Mouse (Mus musculus): ENCODE measurements around the gene Bend4.
A peak's percentile ranks its signal among the peaks of the same experiment; 100 is the strongest.

Gene Bend4

DNA sequence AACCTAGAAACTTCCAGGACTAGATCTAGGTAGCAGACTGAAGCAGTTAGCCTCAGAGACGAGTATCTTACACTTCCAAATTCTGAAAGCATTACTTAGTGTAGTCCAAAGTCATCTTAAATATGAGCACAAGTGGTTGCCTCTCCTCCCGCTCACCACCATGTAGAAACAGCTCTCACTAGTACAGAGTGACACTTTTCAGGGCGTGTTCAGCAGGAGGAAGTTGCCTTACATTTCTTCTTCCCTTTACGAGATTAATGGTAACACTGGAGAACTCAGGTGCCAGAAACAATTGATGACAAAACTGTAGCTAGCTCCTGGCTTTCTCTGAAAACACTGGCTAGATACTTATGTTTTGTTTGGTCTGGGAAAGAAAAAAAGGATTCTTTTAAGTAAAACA is 8.7 kb downstream of the Bend4 start:
- peak; percentile 16 to 48 for DNase-seq (ENCODE audit: low spot score in 2 of 2)

DNA sequence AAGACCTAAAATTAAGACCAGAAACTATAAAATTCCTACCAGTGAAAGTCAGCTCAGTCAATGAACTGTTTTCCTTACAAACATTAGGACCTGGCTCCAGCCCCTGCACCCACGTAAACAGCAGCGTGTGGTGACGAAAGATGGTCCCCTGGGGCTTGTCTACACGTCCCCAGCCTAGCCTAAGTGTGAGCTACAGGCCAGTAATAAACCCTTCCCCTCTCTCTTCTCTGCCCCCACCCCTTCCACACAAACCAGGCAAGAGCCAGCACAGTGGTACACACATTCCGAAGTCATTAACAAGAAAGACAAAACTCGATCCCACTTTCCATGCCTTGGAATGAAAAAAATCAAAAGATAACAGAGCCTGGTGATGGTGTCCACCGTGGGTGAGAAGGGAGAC is 16.6 kb downstream of the Bend4 start:
- no peak for DNase-seq (ENCODE audit: low spot score in 2 of 2)

DNA sequence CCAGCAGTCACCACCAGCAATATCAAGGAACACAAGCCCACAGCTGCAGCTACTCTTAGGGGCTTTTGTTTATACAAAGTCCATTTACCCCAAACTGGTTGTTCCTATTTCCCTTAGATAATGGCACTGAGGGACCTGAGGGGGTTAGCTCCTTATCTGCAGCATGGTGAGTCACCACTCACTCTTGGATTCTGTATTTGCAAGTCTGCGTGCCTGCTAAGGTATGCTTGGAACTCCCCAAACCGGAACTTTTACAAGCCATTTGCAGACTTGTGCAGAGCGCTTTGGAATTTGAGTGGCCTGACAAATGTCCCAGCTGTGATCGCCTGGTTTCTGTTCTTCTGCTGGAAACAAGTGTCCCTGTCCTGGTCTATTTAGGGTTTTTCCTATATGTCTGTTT is 17.7 kb downstream of the Bend4 start:
- no peak for DNase-seq (ENCODE audit: low spot score in 2 of 2)

DNA sequence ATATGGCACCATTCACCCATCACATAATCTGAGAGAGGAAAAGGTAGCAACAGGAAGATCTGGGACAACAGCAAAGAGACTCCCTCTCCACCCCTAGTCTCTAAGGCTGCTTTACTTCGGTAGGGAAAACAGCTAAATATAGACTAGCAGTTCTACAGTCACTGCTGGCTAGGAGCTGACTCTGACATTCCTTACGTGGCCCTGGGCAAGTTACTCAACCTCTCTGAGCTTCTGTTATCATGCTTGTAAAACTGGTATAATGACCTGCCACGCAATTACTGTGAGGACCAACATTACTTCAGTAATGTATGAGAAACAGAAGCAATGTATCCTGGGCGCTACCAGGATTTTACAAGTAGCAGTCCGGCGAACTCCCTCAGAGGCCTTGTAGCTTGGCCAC is 19.7 kb downstream of the Bend4 start:
- DNase-seq (ENCODE audit: low spot score in 2 of 2), result no peak

DNA sequence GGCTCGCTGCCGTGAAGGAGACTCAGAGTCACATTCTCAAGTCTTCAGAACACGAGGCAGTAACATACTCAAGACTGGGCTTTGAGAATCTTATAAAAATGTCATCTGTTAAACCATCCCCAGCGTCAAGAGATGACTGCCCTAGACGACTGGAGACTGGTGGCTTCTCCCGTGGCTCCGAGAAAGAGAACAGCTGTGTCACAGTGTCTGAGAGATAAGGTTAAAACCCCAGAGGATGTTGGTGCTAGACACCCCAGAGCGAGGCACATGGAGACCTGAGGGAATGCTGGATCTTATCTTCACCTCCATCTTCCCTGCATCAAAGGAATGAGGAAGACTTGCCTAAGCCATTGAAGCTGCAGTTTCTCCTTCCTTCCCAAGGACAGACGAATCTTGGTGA is 23.2 kb downstream of the Bend4 start:
- DNase-seq (ENCODE audit: low spot score in 2 of 2), result no peak

DNA sequence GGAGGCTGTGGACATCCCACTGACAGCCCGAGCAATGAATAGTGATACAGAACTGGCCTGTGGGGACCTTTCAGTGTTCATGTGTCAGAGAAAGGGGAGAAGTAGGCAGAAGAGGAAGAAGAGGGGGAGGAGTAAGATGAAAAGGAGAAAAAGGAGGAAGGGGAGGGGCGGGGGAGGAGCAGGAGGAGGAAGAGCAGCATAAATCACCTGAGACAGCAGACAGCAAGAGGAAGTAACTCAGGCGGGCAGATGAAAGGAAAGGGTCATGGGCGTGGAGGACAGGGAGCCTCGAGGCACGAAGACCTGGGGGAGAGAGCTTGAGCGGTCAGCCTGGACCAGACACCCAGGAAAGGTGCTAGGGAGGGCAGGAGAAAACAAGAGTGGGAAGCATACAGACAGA is 23.7 kb downstream of the Bend4 start:
- no peak for DNase-seq (ENCODE audit: low spot score in 2 of 2)

DNA sequence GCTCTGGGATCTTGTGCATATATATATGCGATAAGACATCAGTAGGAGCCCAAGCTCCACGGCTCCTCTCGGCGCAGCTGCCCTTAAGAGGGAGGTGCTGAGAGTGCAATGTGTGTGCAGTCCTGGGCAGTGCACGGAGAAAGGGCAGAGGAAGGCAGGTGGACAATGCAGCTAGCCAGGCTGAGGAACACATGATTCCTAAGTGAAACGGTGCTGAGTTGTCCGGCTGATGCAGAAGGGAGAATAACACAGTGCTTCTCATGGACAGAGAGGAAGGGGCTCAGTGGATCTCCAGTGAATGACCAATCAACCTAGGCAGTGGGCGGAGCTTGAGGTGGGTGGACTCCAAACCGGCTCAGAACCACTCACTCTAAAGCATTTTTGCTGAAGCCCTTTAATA is 26.5 kb downstream of the Bend4 start:
- no peak for DNase-seq (ENCODE audit: low spot score in 2 of 2)

DNA sequence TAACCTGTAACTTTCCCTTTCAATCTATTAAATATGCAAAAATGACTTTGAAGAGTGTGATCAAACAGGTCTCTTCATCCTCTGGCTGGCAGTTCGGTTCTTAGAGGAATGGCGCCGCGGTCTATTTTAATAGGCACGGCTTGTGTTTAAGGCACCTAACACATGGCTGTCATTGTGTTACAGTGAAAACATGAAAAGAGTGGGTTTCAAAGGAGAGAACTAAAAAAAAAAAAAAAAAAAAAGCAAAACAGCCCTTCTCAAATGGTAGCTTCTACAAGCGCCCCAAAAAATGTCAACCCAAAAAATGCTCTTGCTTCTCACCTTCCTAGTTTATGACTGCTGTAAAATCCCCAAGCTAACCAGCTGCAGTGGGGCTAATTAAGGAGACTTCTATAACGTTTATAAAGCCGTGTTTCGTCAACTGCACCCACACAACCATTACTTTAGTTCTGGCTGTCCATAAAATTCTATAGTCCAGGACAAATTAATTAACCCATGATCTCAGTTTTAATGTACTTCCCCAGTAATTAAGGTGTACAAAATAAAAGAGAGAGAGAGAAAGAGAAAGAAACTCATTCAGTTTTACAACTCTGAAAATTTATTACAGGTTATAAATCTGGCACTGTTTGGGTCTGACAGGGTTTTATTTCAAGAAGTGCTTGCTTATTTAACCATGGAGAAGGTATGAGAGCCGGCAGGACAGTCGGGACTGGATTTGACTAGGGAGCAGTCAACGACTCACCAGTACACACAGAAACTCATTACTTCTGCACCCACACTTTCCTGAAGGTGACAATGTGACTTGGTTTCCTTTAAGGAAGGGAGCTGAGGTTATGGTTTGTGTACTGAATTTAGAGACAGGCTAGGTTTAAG is 27.3 kb downstream of the Bend4 start:
- no peak for DNase-seq (ENCODE audit: low spot score in 2 of 2)

DNA sequence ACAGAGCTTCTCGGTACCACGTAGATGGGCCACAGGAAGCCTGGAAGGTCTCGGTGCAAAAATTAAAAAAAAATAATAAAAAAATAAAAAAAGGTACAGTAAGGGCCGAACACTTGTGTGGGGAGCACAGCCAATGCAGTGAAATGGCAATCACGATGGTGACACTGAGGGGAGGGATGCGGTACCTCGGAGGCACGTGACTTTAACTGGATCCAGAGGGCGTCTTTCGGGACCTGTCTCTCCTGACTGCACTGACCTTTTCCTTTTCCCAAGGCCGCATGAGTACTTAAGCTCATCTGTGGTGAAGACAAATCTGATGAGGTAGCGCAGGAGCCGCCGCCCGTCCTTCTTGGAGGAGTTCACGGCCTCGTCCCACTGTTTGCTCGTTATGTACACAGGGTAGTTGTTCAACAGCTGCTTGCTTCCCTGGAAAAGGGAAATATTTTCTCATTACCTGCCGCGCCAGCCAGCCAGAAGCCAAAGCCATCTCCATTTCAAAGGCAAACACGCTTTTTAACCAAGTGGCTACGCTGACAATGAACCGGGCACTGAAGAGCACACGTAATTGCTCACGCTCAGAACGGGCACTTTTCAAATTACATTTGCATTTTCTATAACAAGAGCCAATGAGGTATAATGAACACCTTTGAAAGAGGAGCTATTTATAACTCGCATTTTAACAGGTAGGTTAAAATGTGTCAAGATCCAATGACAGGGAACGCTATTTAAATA is 28.1 kb downstream of the Bend4 start:
- DNase-seq (ENCODE audit: low spot score in 2 of 2), result no peak

DNA sequence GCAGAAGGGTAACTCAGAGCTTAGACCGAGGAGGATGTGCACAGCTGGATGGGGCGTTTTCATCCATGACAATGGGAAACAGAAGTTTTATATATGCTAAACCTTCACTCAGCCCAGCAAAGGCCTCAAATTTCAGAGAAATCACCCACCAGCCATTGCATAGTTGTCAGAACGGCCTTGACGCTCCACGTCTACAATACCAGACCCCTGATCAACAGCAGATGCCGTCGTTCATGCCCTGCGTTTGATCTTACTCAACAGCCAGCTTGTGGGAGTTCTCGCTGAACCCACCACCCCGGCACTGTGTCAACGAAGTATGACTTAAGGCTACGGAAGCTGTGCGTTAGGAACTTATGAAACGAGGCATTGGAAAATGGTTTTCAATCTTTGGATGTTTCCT is 30.9 kb downstream of the Bend4 start:
- DNase-seq (ENCODE audit: low spot score in 2 of 2), result no peak

DNA sequence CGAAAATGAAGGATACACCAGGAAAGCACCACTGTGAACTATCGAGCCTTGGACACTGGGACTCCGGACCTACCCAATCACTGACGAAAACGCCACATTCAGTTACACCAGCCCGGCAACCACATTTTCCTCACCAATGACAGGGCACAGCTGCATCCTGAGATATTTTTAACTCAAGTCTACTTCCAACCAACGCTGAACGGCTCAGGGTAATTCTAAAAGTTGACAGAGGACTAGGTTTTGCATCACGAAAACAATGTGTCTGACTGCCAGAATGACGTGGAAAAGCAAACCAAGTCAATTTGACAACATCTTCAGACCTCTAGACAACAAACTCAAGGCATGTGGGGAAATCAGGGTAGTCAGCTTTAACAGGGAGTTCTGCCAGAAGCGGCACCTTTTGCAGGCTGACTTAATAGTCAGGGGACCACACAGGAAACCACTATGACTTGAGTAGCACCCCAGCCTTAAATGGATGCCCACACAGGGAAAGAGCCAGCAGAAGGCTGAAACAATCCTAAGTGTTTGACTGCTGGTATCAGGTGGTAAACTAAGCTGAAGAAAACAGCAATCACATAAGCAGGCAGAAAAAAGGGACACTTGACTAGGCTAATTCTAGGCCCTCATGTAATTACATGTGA is 32.8 kb downstream of the Bend4 start:
- peak; percentile 72 to 82 for DNase-seq (ENCODE audit: low spot score in 2 of 2)

DNA sequence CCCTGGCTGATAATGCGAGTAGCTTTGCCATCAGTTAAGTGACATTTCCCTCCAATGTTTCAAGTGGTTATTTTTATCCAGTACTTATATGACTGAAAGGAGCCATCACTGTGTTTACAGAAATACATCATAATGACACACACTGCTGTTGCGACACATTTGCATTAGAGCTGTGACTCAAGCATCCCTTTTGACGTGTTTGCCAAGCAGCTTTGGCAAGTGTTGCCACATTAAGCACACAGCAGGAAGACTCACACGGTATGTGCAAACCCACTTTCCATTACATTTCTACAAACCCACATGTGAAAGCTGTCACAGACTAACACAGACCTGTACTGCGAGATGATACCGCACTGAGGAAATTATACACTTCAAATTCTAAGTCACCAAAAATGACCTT is 34.2 kb downstream of the Bend4 start:
- peak; percentile 68 to 80 for DNase-seq (ENCODE audit: low spot score in 2 of 2)

DNA sequence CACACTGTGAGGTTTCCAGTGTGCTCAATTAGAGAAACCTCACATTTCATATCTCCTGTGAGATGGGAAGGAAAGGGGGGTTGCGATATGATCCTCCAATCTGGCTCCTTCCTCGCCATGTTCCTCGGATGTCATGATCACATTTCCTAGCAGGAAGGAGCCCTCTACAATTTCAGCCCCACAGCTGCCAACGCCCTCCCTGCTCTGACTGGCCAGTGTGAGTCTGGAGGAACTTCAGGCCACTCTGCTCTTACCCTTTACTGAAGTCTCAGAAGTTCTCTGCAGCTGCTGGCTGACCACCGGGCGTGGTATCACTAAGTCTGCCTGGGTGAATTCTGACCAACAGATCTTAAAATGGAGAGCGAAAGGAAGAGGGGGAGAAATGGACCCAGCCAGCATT is 45.6 kb downstream of the Bend4 start:
- no peak for DNase-seq (ENCODE audit: low spot score in 2 of 2)

DNA sequence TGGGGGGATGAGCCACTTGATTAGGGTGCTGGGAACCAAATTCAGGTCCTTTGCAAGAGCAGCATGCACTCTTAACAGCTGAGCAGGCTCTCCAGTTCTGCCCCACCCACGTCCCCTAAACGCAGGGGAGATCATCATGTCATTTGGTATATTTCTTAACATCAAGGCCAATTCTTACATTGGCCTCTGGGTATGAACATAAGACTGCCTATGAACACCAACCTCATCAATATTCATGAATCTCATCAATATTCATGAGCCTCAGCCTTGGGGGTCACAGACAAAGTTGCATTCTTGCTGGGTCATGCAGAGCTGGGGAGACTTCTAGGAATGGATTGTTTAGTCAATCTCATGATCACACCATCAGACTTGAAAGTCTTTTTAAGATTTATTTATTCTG is 46.4 kb downstream of the Bend4 start:
- DNase-seq (ENCODE audit: low spot score in 2 of 2), result no peak

DNA sequence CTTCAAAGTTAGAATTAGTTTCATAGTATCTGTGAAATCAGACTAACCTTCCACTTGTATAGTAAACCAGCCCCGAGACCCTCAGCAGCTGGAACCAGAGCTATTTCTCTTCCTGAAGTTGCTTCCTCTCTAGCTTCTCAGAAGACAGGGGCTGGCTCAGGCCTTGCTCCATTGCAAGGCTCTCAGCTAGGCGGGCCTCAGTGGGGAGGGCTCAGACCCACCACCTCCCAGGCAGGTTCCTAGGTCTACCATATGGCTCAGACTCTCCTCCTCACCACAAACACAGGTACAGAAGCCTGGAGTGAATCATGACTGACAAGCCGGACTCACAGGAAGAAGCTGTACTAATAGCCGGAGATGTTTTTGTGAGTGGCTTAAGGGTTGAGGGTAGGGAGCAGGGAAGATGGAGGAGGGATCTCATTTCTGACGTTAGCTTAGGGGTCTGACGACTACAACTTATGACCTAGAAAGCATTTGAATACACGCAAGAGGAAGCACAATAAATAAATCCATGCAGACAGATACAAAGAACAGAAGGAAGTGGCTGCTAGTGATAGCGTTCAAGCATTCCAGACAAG is 51.0 kb downstream of the Bend4 start:
- DNase-seq (ENCODE audit: low spot score in 2 of 2), result no peak

DNA sequence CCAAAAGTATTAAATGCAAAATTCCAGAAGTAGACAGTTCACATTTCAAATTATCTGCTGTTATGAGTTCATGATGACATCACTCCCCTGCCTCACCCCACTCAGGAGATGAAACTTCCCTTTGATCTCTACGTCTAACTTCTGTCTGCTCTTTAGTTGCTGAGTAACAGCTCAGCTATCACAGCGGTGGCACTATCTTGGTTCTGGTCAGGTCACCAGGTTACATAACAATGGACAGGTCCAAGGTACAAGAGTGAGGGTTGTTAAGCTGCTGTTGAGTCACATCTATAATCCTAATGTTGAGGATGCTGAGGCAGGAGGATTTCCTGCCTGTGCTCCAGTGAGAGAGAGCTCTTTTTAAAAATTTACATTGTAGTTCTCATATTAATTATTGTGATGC is 65.2 kb downstream of the Bend4 start:
- DNase-seq (ENCODE audit: low spot score in 2 of 2), result no peak

DNA sequence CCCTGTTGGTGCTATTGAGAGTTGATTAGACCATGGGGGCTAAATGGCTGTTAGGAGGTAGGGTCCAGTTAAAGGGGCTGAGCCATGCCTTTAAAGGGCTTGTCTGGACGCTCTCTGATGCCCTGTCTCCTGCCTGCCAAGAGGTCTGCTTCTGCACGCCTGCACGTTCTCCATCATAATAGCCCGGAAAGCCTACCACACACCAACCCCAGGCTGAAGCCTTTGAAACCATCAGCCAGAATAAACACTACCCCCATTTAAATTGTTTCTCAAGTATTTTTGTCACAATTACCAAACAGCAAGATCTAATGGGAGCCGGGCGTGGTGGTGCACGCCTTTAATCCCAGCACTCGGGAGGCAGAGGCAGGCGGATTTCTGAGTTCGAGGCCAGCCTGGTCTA is 65.8 kb downstream of the Bend4 start:
- DNase-seq (ENCODE audit: low spot score in 2 of 2), result no peak

DNA sequence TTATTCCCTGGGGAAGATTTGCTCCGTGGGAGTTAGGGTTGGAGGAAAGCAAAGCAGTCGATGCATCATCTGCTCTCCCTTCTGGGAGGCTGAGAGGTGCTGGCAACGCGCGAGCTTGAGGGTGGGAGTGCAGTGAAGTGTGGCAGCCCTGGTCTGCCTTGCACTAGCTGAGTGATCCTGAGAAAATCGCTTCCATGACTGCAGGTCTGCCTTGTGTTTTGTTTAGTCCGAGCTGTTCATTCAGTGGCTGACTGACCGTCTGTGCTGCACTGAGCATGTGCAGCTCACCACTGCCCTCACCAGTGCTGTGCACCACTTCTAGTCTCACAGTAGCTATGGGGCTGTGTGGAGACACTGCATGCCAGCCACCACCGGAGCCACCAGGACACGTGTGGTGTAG is 79.2 kb downstream of the Bend4 start:
- DNase-seq (ENCODE audit: low spot score in 2 of 2), result no peak

DNA sequence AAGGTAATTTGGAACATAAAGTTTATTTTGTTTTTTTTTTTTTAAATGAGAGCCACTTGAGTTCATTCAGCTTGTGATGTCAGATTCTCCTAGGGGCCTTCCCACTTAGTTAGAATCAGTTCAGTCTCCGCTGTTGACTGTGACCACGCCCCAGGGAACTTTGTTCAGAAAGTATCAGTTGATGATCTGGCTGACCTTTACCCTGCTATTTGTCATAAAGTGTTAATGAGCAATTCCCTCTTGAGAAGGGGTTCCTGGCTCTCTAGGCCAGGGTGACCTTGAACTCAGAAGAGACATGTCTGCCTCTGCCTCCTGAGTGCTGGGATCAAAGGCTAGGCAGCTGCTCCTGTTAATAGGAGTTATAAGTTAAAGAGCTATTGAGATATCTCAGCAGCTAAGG is 81.0 kb downstream of the Bend4 start:
- DNase-seq (ENCODE audit: low spot score in 2 of 2), result no peak
